Mouse (Mus musculus) lung, embryonic 15.5 days (tissue): ENCODE data around the gene Rpl41. TPM values are rescaled to one million over a fixed set of nuclear protein-coding genes. Genes with fewer than 3 reads are reported as not detected.
"Not testable (repeated sequence)": the region's sequence is repeated elsewhere in the genome, so short reads cannot be mapped to it uniquely, and the experiment has no call there.

Experiments used
- ATAC-seq: fragments of 200-750 bp; cut with Nextera tagmentation; 2 replicates; pipeline ENCODE4 v1.8.0; 2017; ENCODE audit warnings: moderate number of reproducible peaks, borderline replicate concordance; ENCODE audit not compliant: low FRiP score, low TSS enrichment; ENCODE audit errors: extremely low read depth
- H3K27ac ChIP-seq: fragments of 300-500 bp; sonication (generic); 2 replicates; pipeline ENCODE4 v1.5.1; 2015; ENCODE audit warnings: moderate library complexity, mild to moderate bottlenecking, inconsistent platforms
- H3K27me3 ChIP-seq: fragments of 300-500 bp; sonication (generic); 2 replicates; pipeline ENCODE4 v1.6.1; 2015; ENCODE audit warnings: inconsistent platforms
- H3K36me3 ChIP-seq: fragments of 300-500 bp; sonication (generic); 2 replicates; pipeline ENCODE4 v1.6.1; 2015; ENCODE audit warnings: inconsistent platforms
- H3K4me1 ChIP-seq: fragments of 300-500 bp; sonication (generic); 2 replicates; pipeline ENCODE4 v1.6.1; 2015; ENCODE audit warnings: inconsistent platforms
- H3K4me2 ChIP-seq: fragments of 300-500 bp; sonication (generic); 2 replicates; pipeline ENCODE4 v1.6.1; 2015; ENCODE audit warnings: inconsistent platforms, mild to moderate bottlenecking, moderate library complexity
- H3K4me3 ChIP-seq: fragments of 300-500 bp; sonication (generic); 2 replicates; pipeline ENCODE4 v1.5.1; 2015; ENCODE audit warnings: mild to moderate bottlenecking, inconsistent platforms
- H3K9ac ChIP-seq: fragments of 300-500 bp; sonication (generic); 2 replicates; pipeline ENCODE4 v1.6.1; 2015; ENCODE audit warnings: inconsistent platforms
- H3K9me3 ChIP-seq: fragments of 300-500 bp; sonication (generic); 2 replicates; pipeline ENCODE4 v1.6.1; 2016; ENCODE audit warnings: inconsistent platforms
- WGBS: fragments of 180-500 bp; shearing (Covaris S2); methylation state at CpG from one replicate; pipeline ENCODE4 v1.1.7; 2015; 5-methylcytosine and 5-hydroxymethylcytosine counted together
- polyA plus RNA-seq: library from polyadenylated mRNA; unstranded; fragments of >200 nt; fragmentation: Nextera tagmentation; extraction: Ambion mirVana; gene quantifications from 2 replicates; pipeline ENCODE4 v1.2.1, GENCODE M21; 2015

Rpl41 gene
- polyA plus RNA-seq, 1 experiment from 2014 or later: 3,783 TPM

DNA sequence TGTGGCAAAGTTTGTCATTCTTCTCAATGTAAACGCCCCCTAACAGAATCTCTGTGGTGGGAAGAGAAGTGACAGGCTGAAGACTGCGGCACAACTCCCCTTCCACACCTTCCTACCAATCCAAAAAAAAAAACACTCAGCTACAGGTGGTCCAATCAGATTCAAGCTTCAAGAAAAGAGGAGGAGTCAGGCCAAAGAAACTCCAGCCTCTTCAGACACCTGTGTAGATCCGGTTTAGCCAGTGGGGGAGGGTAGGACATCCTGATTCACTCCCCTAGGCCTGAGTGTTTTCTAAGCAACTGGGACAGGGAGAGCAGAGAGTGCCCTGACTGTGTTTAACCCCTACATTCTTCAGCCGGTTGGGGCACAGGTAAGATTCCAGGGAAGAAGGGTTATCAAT lies 35.3 kb upstream of the Rpl41 start:
- Histone ChIP-seq H3K27me3 (peaks cover 38% of the 10 kb centered on the region), H3K4me2 (peak overlapping the region; percentile 35), H3K9me3 (no peaks in the 10 kb centered on the region), H3K4me3 (peak overlapping the region; percentile 7; the same call in 1 of the 2 replicates), H3K36me3 (0 out of 2 replicates have a peak, but pooled peaks cover 4% of the 10 kb centered on the region), H3K27ac (peak overlapping the region; percentile 81), H3K9ac (no peak overlapping the region), H3K4me1 (peaks cover 34% of the 10 kb centered on the region)
- peak; percentile 58; the same call in 1 of the 2 replicates for ATAC-seq
- 7% methylated on average over 4 of the region's 4 CpGs for WGBS

DNA sequence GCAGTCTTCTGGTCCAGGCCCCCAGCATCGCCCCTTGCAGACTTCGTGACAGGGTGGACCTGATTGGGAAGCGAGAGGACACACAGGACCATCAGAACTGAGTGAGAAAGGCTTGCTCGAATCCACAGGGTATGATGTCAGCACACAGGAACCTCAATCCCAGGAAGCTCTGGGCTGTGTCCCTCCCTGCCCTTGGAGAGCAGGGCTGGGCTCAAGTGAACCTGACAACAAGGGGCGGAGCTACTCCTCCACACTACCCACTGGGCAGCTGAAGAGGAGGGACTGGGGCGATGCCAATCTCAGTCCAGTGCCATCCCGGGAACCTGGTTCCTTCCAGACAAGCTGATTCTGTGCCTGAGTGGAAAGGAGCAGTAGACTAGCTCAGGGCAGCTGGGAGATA lies 34.5 kb upstream of the Rpl41 start:
- ATAC-seq: peak; percentile 75
- WGBS: 20% methylated on average over 7 of the region's 7 CpGs
- H3K36me3 ChIP-seq: 0 out of 2 replicates have a peak, but pooled peaks cover 7% of the 10 kb centered on the region
- H3K4me1 ChIP-seq: peaks cover 34% of the 10 kb centered on the region
- H3K27me3 ChIP-seq: peaks cover 31% of the 10 kb centered on the region
- peak overlapping the region; percentile 27 for H3K4me2 ChIP-seq
- peak overlapping the region; percentile 81 for H3K27ac ChIP-seq
- H3K9ac ChIP-seq: peak overlapping the region; percentile 26
- no peaks in the 10 kb centered on the region for H3K9me3 ChIP-seq
- no peak overlapping the region for H3K4me3 ChIP-seq

DNA sequence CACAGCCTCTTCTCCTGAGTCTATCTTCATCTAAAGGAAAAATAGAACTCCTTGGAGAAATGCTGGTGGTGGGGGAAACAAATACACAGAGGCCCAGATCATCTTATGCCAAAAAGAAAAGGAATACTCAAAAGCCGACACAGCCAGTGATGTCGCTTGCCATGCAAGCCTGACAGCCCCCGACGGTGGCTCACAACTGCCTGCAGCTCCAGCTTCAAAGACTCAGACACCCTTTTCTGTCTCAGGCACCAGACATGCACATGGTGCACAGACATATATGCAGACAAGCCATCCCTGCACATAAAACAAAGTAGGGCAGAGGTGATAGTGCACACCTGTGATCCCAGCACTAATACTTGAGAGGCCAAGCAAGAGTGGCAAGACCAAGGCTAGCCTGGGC lies 30.6 kb upstream of the Rpl41 start:
- Histone ChIP-seq H3K4me1 (peaks cover 15% of the 10 kb centered on the region), H3K9ac (no peak overlapping the region), H3K27me3 (peaks cover 8% of the 10 kb centered on the region; the same call in 1 of the 2 replicates), H3K9me3 (no peaks in the 10 kb centered on the region), H3K27ac (no peak overlapping the region), H3K4me2 (no peak overlapping the region), H3K36me3 (peaks cover 20% of the 10 kb centered on the region), H3K4me3 (no peak overlapping the region)
- WGBS: 75% methylated on average over 4 of the region's 4 CpGs
- ATAC-seq: no peak

DNA sequence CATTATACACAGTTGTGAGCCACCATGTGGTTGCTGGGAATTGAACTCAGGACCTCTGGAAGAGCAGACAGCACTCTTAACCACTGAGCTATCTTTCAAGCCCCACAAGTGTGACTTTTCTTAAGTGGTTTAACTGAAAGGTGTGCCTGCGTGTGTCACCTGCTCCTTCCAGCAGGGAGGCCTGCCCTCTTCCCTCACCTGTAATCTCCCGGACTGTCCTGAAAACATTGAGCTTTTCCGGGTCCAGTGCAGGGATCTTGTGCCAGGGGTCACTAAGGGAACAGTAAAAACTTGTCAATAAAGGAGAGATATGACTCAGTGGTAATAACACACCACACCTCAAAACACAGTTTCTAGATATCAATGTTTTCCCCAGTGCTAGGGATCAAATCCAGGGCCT lies 30.2 kb upstream of the Rpl41 start:
- no peak for ATAC-seq
- no peaks in the 10 kb centered on the region for H3K9me3 ChIP-seq
- peaks cover 5% of the 10 kb centered on the region; the same call in 1 of the 2 replicates for H3K27me3 ChIP-seq
- no peak overlapping the region for H3K27ac ChIP-seq
- H3K9ac ChIP-seq: no peak overlapping the region
- no peak overlapping the region for H3K4me3 ChIP-seq
- no peak overlapping the region for H3K4me2 ChIP-seq
- H3K4me1 ChIP-seq: peaks cover 15% of the 10 kb centered on the region
- WGBS: 73% methylated on average over 3 of the region's 3 CpGs
- peaks cover 20% of the 10 kb centered on the region for H3K36me3 ChIP-seq

DNA sequence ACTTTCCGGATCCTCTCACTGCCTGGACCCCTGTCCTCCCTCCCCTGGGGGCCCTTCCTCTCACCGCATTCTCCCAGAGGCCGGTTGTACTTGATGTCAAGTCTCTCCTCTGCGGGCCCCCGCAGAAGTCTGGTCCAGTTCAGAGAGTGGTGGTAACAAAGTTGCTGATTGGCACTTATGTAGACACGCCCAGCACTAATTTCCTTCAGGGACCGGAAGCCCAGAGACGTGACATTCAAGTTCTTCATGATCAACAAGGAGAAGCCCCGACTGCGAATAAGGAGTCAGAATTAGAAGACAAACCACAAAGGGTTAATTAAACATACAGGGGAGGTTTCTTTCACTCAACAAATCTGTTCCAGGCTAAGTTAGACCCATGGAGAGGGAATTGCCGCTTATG lies 29.2 kb upstream of the Rpl41 start:
- Histone ChIP-seq H3K4me2 (no peak overlapping the region), H3K9ac (no peak overlapping the region), H3K4me1 (peaks cover 9% of the 10 kb centered on the region), H3K9me3 (no peaks in the 10 kb centered on the region), H3K36me3 (peaks cover 22% of the 10 kb centered on the region), H3K27me3 (peaks cover 5% of the 10 kb centered on the region; the same call in 1 of the 2 replicates), H3K27ac (no peak overlapping the region), H3K4me3 (no peak overlapping the region)
- WGBS: 68% methylated on average over 11 of the region's 11 CpGs
- ATAC-seq: no peak

DNA sequence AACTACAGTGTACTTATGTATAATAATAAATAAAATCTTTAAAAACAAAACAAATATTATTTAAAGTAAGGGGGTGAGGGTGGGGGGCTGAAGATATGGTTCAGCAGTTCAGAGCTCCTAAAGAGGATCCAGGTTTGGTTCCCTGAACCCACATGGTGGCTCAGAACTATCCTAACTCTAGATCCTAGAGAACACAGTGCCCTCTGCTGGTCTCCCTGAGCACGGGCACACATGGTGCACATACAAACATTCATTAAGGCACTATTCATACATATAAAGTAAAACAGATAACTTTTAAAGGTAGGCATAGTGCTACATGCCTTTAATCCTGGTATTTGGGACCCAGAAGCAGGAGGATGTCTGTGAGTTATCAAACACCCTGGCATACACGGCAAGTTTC lies 26.0 kb upstream of the Rpl41 start:
- no peaks in the 10 kb centered on the region; the same call in 1 of the 2 replicates for H3K4me1 ChIP-seq
- ATAC-seq: no peak
- H3K36me3 ChIP-seq: peaks cover 37% of the 10 kb centered on the region
- no peaks in the 10 kb centered on the region for H3K27me3 ChIP-seq
- 86% methylated on average over 2 of the region's 2 CpGs for WGBS
- no peak overlapping the region for H3K9ac ChIP-seq
- no peak overlapping the region for H3K4me3 ChIP-seq
- no peak overlapping the region for H3K4me2 ChIP-seq
- no peaks in the 10 kb centered on the region for H3K9me3 ChIP-seq
- H3K27ac ChIP-seq: no peak overlapping the region

DNA sequence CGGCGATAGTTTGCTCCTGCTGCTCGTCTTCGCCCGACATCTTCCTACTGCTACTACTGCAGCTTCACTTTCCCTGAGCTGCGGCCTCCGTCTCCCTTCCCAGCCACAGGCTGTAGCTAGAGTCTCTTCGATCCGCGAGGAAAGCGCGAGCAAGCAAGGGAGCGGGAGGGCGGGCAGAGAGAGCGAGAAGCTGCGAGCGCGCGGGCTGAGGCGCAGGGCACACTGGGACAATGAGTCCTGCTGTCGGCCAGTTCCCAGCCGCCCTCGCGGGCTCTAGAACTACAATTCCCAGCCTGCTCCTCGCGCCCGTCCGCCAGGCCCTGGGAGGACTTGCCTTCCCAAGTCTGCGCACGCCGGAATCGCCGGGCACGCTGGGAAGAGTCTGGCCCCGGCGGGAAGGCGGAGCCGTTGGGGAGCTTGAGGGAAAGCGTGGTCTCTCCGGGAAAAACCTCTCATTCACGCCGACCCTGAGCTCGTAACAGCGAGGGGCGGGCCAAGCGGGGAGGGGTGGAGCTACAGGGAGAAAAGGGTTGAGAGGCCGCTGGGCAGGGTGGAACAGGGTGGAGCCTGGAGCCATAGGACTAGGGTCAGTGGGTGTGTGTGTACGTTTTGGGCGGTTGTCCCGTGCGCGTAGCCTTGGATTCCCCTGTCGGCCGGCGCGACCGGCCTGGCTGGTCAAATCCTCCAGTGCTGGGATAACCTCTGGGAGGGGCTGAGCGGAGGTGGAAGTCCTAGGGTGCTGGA lies 16.9 kb upstream of the Rpl41 start, which contains the start of gene Pa2g4:
TSS of gene Pa2g4 (minus strand) at position 200 of the 744 bp plus-strand sequence.
- Histone ChIP-seq H3K9ac (peak within 1 kb of the TSS; percentile 93), H3K36me3 (peaks cover 41% of the 10 kb centered on the region), H3K4me2 (peak within 1 kb of the TSS; percentile 80), H3K27me3 (no peaks in the 10 kb centered on the region), H3K4me3 (peak within 1 kb of the TSS; percentile 95), H3K4me1 (peaks cover 25% of the 10 kb centered on the region), H3K27ac (peak within 1 kb of the TSS; percentile 96), H3K9me3 (no peaks in the 10 kb centered on the region)
- WGBS: under 1% methylated on average over 58 of the region's 58 CpGs
- peak; percentile 98 for ATAC-seq

DNA sequence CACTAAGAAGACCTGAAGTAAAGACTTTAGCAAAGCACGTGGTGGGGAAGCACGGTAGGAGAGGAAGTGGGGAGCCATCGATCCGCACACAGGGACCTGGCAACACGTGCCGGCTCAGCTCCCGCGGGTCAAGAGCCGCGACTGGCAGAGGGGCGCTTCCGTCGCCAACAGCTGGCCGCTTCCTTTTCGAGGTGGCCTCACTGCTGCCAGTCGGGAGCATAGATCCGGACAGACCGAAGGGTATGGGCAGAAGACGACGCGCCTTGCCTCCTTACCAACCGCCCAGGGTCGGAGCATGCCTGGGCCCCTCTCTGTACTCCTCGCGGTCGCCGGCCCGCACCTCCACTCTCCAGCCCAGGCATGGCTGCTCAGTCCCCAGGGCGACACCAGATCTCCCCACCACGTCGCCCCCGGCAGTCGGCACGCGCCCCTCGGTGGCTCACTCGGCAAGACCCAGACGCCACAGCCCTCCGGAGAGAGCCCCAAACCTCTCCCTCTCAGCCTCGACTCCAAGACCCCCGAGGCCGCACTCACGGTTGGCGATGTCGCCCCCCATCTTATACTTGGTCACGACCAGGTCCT lies 16.2 kb upstream of the Rpl41 start:
- H3K36me3 ChIP-seq: peaks cover 44% of the 10 kb centered on the region
- H3K9me3 ChIP-seq: no peaks in the 10 kb centered on the region
- peaks cover 25% of the 10 kb centered on the region for H3K4me1 ChIP-seq
- H3K4me2 ChIP-seq: peak overlapping the region; percentile 80
- whole genome bisulfite sequencing: under 1% methylated on average over 46 of the region's 46 CpGs
- H3K27me3 ChIP-seq: no peaks in the 10 kb centered on the region
- peak; percentile 31 for ATAC-seq
- H3K27ac ChIP-seq: peak overlapping the region; percentile 96
- peak overlapping the region; percentile 95 for H3K4me3 ChIP-seq
- peak overlapping the region; percentile 93 for H3K9ac ChIP-seq

DNA sequence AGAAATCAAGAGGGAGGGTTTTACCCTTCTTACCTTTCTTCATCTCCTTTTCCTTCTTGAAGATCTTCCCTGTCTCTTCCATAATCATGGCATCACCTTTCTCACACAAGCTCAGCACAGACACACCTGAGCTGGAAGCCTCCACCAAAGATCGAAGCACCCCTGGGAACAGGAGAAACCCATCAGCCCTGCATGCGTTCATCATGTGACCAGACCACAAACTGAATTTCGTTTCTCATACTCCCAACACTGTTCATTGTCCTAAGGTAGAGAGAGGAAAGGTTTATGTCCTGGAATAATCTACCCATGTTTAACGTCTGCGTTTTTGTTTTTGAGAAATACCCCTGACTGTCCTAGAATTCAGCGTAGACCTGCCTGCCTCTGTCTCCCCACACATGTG lies 14.4 kb upstream of the Rpl41 start:
- H3K4me2 ChIP-seq: peak overlapping the region; percentile 80
- H3K4me1 ChIP-seq: peaks cover 25% of the 10 kb centered on the region
- peak overlapping the region; percentile 3; the same call in 1 of the 2 replicates for H3K9ac ChIP-seq
- H3K36me3 ChIP-seq: peaks cover 56% of the 10 kb centered on the region
- no peaks in the 10 kb centered on the region for H3K9me3 ChIP-seq
- no peaks in the 10 kb centered on the region for H3K27me3 ChIP-seq
- no peak overlapping the region for H3K27ac ChIP-seq
- ATAC-seq: no peak
- 0 out of 2 replicates have a peak overlapping the region, but pooled peaks have one; percentile 3 for H3K4me3 ChIP-seq
- WGBS: 85% methylated on average over 6 of the region's 6 CpGs

DNA sequence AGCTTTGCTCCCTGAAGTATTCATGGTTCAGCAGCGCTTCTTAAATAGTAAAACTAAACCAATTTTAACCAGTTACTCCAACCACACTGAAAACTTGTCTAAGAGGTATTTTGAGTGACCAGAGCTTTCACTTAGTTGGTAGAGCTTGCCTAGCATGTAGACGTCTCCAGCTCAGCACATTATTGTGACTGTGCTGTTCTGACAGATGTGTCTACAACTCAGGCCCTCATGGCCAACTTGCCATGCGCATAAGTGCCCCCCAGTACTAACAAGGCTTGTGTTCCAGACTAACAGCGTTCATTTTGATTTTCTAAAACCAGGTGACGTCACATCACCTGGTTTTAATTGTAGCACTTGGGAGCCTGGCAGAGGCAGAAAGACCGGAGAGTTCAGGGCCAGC lies 7.9 kb upstream of the Rpl41 start:
- WGBS: 80% methylated on average over 6 of the region's 6 CpGs
- H3K9ac ChIP-seq: no peak overlapping the region
- no peak overlapping the region for H3K4me3 ChIP-seq
- H3K4me2 ChIP-seq: no peak overlapping the region
- ATAC-seq: no peak
- H3K27me3 ChIP-seq: no peaks in the 10 kb centered on the region
- no peaks in the 10 kb centered on the region for H3K4me1 ChIP-seq
- no peak overlapping the region for H3K27ac ChIP-seq
- peaks cover 51% of the 10 kb centered on the region for H3K36me3 ChIP-seq
- no peaks in the 10 kb centered on the region for H3K9me3 ChIP-seq

DNA sequence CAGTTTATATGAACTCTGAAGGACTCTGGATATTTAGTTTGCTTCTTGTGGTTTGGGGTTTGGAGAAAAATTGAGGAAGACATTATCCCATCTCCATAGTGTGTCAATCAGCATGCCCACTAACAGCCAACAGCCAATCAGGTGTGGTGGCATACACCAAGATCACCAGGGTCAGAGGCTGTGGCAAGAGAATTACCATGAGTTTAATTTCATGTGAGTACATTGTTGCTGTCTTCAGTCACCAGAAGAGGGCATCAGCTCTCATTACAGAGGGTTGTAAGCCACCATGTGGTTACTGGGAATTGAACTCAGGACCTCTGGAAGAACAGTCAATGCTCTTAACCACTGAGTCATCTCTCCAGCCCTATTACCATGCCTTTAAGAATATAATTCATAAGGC lies 7.2 kb upstream of the Rpl41 start:
- Histone ChIP-seq H3K4me1 (no peaks in the 10 kb centered on the region), H3K9me3 (no peaks in the 10 kb centered on the region), H3K27me3 (no peaks in the 10 kb centered on the region), H3K27ac (no peak overlapping the region), H3K4me2 (no peak overlapping the region), H3K9ac (no peak overlapping the region), H3K4me3 (no peak overlapping the region), H3K36me3 (peaks cover 44% of the 10 kb centered on the region)
- no peak for ATAC-seq

DNA sequence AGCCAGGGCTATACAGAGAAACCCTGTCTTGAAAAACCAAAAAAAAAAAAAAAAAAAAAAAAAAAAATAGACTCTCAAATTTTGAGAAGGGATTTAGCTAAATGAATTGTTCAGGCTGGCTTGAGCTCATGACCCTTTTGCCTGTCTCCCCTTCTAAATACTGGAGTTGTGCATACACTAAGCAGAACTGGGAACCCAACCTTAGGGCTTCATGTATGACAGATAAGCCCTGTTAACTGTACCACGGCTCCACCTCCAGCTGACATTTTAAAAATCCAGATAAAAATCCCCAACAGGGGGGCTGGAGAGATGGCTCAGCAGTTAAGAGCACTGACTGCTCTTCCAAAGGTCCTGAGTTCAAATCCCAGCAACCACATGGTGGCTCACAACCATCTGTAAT lies 6.5 kb upstream of the Rpl41 start:
- not testable (repeated sequence) for H3K4me2 ChIP-seq, H3K4me1 ChIP-seq, H3K9ac ChIP-seq, H3K27me3 ChIP-seq, H3K9me3 ChIP-seq, H3K27ac ChIP-seq, H3K4me3 ChIP-seq, ATAC-seq
- 80% methylated on average over 1 of the region's 1 CpGs for WGBS
- H3K36me3 ChIP-seq: peaks cover 37% of the 10 kb centered on the region
